Mouse (Mus musculus): Measurements from ENCODE around the gene BC051665.

The BC051665 gene

DNA sequence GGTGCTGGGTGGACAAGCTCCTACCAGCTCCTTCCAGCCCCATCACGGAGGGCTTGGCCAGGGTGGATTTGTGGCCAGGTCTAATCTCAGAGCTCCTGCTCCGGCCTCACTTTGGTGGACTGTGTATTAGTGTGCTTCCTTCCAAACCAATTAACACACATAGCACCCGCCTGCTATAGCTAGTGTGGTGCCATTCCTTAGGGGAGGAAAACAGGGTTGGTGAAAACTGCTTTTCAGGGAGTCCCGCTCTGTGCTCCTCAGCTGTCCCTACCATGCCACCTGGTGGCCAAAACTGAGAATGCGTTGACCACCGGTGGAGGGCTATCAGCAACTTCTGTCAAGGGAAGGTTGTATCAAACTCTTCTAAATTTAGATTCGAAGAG, 42.1 kb downstream of the BC051665 start:
- DNase-seq (ENCODE audit: extremely low spot score, low read depth, low spot score) = peak; percentile 57

DNA sequence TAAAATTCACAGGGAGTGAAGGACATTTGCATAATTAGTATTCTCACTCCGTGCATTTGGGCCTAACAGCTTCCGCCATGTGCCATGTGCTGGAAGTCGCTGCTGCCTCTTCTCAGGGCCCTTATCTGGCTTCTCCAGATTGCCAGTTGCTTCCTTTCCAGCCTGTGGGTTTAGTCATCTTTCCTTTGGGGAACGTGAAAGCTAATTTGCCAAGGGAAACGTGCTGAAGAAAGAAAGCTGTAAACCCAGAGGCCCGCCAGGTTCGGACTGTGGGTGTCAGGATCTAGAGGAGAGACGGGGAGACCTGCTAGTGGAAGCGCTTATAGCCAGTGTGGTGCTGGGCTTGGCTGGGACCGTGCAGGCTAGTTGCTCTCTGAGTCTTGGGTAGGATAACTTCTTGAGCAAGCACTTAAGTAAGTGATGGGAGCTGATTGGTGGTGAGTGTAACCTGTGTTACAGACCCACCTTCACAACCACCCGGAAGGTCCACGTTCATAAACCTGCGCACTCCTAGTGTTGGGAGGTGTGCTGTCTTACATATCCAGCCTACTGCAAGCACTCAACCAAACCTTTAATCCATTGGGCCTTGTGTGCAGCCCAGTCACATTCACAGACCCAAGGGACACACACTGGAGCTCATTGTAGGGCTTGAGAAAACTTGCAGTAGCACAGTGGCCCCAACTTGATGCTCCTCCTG, 42.6 kb downstream of the BC051665 start:
- no peak for DNase-seq (ENCODE audit: extremely low spot score, low read depth, low spot score)

DNA sequence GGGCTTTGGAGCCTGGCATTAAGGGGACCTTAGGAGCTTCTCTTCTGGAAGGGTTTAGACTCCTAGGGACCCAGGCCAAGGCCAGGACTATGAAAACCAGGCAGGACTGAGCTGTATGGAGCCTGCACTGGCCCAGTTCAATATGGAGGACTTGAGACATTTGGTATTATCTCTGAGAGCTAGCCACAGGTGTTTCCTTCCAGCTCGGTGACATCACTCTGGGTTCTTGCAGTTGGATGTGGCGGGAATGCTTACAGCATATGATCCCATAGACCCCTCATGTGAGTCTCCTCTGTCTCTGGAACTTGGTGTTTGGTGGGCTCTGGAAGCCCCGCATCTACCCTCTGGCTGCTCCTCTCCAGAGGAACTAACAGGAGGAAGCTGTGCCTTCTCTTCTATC, 43.6 kb downstream of the BC051665 start:
- no peak for DNase-seq (ENCODE audit: extremely low spot score, low read depth, low spot score)

DNA sequence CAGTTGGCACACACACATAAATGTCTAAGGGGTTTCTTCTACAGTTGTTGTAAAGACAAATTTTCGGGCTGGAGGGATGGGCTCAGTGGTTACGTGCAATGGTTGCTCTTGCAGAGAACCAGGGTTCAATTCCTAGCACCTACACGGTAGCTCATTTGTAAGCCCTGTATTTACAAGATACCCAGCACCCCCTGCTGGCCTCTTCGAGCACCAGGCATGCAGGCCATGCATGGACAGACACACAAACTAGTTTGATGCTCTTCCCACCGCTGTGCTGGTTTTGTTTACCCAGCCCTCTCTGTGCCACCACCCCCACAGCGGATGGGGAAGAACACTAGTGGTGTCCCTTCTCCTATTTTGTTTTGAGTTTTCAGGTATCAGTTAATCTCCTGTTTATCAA, 45.9 kb downstream of the BC051665 start:
- DNase-seq (ENCODE audit: extremely low spot score, low read depth, low spot score) = no peak

DNA sequence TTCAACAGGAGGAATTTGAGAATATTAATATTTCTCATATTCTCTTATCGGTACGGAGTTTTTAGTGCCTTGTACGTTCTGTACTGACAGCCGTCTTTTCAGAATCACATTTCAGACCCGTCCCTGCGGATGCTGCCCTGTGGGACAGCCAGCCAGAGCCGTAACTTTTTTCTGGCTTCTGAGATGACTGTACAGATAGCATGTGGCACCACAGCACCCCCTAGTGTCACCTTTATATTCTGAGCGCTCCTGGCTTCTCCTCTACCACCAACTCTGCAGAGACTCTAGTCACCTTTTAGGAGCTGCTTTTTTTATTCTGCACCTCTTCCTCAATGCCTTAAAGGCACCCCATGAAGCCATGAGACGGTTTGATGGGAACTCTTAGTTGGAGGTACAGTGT, 47.7 kb downstream of the BC051665 start:
- DNase-seq (ENCODE audit: extremely low spot score, low read depth, low spot score) = peak; percentile 81

DNA sequence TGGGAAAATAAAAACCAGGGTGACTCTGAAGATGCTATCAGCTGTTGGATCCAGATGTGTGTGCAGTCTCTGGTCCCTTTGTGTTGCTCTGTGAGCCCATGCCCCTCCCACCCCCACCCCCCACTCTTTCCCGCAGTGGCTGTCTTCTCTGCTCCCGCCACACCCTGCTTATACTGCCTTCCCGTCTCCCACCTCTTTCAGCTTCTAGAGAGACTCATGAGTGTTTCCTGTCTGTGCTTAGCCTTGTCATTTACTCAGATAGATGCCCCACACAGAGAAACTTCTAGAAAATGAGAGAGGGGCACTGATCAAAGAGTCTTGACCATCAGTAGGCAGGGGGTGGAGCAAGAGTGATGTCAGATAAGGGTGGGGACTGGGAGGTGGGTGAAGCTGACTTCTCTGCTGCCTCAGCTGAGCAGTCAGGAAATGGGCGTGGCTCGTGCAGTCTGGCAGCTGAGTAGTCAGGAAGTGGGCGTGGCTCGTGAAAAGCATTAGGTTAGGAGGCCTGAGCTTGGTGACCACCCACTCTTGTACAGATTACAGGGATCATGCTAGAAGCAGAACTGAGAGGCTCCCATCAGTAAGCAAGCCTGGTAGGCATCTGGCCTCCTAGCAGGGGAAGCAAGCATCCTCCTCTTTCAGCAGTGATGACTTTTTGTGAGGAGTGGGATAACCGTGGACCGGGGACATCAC, 48.4 kb downstream of the BC051665 start:
- peak; percentile 73 for DNase-seq (ENCODE audit: extremely low spot score, low read depth, low spot score)

DNA sequence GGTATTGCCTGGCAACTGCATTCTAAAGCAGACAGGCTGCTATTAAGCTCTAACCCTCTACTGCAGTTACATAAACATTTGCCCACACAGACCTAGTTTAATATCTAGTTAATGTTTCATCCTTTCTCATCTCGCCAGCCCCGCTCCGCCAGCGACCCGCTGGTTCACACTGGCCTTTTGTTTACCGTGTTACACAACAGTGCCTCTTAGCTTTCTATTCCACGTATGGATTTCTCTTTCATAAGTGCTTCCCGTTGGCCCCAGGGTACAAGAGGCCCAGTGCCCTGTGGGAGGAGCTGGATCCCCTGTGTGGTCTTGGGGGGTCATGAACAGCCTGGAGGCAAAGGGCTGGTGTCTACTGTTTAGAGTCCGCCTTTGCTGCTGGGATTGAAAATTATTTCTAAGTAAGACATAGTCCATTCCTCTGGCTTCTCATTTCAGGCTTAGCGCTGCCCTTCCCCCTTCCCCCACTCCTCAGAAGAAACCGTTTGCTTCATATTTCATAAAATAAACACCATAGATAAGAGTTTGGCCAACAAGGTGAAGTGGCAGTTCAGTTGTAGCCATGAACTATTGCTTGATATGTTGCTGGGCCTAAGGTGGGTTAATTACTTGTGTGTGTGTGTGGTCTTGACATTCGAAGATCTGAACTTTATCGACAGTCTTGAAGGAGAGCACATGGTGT, 49.6 kb downstream of the BC051665 start:
- no peak for DNase-seq (ENCODE audit: extremely low spot score, low read depth, low spot score)

DNA sequence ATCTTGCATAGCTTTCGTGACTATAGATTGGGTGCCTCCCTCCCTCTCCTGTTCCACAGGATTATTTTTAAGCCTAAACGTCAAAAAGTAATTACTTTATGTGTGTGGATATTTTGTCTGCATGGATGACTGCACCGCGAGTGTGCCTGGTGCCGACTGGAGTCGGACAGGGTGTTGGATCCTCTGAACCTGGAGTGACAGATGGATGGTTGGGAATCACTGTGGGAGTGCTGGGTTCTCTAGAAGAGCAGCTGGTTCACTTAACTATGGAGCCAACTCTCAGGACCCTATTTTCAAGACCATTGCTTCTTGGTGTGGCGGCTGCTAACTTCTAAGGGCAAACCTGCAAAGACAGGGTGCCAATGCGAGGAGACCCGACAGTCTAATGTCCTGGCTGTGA, 50.9 kb downstream of the BC051665 start:
- no peak for DNase-seq (ENCODE audit: extremely low spot score, low read depth, low spot score)

Data from hindlimb bud, embryonic 11.5 days (tissue).